In genomic region chr5:103592706-103593105, GRCm38 (mm10) we compare ENCODE assay signal across 13 mouse cellular contexts. TPM values are rescaled to one million over a fixed set of nuclear protein-coding genes. Genes with fewer than 3 reads are reported as not detected.
DNase-seq lines count a peak whose midpoint lies in the region; ATAC-seq lines count a peak whose summit lies in the region.
"Had no signal": no experiment of that assay in that cellular context is flagged by ENCODE, and none has a peak within 500 bp of the region (broad histone marks: within the 10 kb centered on the region; RNA-seq: fewer than 3 reads in every experiment).

No protein-coding gene starts in this region.

- H3K4me2 ChIP-seq in forebrain, embryonic 14.5 days (ENCODE audit: low read length) = no peak overlapping the region
- H3K4me2 ChIP-seq: heart, embryonic 15.5 days; stomach, embryonic 15.5 days had no signal

- no peak overlapping the region for H3K9ac ChIP-seq in forebrain, embryonic 14.5 days (ENCODE audit: low read length)
- H3K9ac ChIP-seq: heart, embryonic 15.5 days; stomach, embryonic 15.5 days had no signal

- peak; percentile 11 for DNase-seq in layer of hippocampus, adult 11-12 months (ENCODE audit: low spot score)
- DNase-seq in layer of hippocampus, postnatal 14 days (ENCODE audit: low spot score in 2 of 2) = no peak
- DNase-seq in 416B (ENCODE audit: low read depth) = peak; percentile 8
- DNase-seq in NIH3T3 (ENCODE audit: low read depth) = peak; percentile 90
- peak; percentile 87 for DNase-seq in fibroblast of lung, adult 2 months (ENCODE audit: low read depth)
- DNase-seq in spleen, adult 12 weeks (ENCODE audit: low spot score) = no peak
- DNase-seq in forebrain, embryonic 14.5 days (ENCODE audit: low spot score) = no peak
- no peak for DNase-seq in kidney, postnatal 36 days
- DNase-seq: adrenal gland, adult 8-10 months; kidney, postnatal 10 days had no signal

- H3K4me3 ChIP-seq in forebrain, embryonic 14.5 days (ENCODE audit: low read depth, low read length) = no peak overlapping the region
- H3K4me3 ChIP-seq: heart, embryonic 15.5 days; stomach, embryonic 15.5 days had no signal

- H3K36me3 ChIP-seq in forebrain, embryonic 14.5 days (ENCODE audit: control insufficient read depth, insufficient read depth, low read length) = 0 out of 2 replicates have a peak, but pooled peaks cover 1% of the 10 kb centered on the region

- no peaks in the 10 kb centered on the region for H3K27me3 ChIP-seq in forebrain, embryonic 14.5 days (replicated peaks; ENCODE audit: control insufficient read depth, insufficient read depth, low read length)
- H3K27me3 ChIP-seq: heart, embryonic 15.5 days; stomach, embryonic 15.5 days had no signal

- H3K9me3 ChIP-seq in forebrain, embryonic 14.5 days (replicated peaks; ENCODE audit: control insufficient read depth, low read length) = no peaks in the 10 kb centered on the region
- H3K9me3 ChIP-seq: heart, embryonic 15.5 days; stomach, embryonic 15.5 days had no signal

- no peak overlapping the region for H3K27ac ChIP-seq in forebrain, embryonic 14.5 days (ENCODE audit: low read depth, low read length)
- H3K27ac ChIP-seq: stomach, embryonic 15.5 days had no signal

- ATAC-seq in forebrain, embryonic 14.5 days = no peak

- no peaks in the 10 kb centered on the region for H3K4me1 ChIP-seq in forebrain, embryonic 14.5 days (ENCODE audit: control insufficient read depth, insufficient read depth, low read length)

- 83% methylated on average over 8 of the region's 8 CpGs for WGBS in forebrain, embryonic 14.5 days

RNA-seq across cellular contexts. Expression of gene Slc10a6, which starts 36.5 kb away (rescaled TPM):
- under 1 TPM in 1 of 2 experiments, not detected in 1; 0.24 TPM for total RNA-seq in layer of hippocampus, postnatal 14 days (2021)
- polyA plus RNA-seq in forebrain, embryonic 14.5 days (2014; fragmentation: Nextera tagmentation; extraction: Ambion mirVana) = 0.08 TPM in 1 of 2 replicates, not detected in the other
- total RNA-seq: monocyte, adult 5-6 weeks had no signal

Comparison
In these comparisons a context has a peak if more than half of its experiments do, and no peak if none do; other contexts are left out.
1. DNase-seq: peak in layer of hippocampus, adult 11-12 months (single experiment), 416B (single experiment), NIH3T3 (single experiment) and fibroblast of lung, adult 2 months (single experiment); none in layer of hippocampus, postnatal 14 days (0 of 2), spleen, adult 12 weeks (single experiment), forebrain, embryonic 14.5 days (single experiment) and kidney, postnatal 36 days (0 of 2).